Comparison of ENCODE assay signal across 18 mouse cellular contexts in the genomic region with DNA sequence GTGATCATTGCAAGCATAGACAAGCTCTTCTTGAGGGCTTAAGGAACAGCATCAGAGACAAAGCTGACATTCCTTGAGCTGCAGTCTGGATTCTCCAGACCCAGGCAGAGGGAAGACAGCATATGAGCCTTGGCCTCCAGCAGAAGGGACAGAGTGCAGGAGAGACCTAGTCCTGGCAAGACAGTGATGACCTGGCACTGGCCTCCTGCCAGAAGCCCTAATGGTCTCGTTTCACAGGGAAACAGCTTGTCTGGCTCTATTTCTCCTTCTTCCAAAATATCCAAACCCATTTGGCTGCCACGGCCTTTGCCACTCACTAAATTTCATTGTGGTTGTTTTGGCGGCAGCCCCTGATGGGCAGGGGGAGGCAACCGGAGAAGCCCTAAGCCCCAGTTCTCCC. TPM values are rescaled to one million over a fixed set of nuclear protein-coding genes. Genes with fewer than 3 reads are reported as not detected.
DNase-seq lines count a peak whose midpoint lies in the region; ATAC-seq and TF ChIP-seq lines count a peak whose summit lies in the region.
"Had no signal": no experiment of that assay in that cellular context is flagged by ENCODE, and none has a peak within 500 bp of the region (broad histone marks: within the 10 kb centered on the region; RNA-seq: fewer than 3 reads in every experiment).

No protein-coding gene starts in this region.

- ATAC-seq in hindbrain, postnatal 0 days: no peak
- ATAC-seq in kidney, embryonic 15.5 days (replicated peaks; ENCODE audit: low FRiP score): no peak
- ATAC-seq: forebrain, postnatal 0 days; lung, postnatal 0 days had no signal

- H3K4me2 ChIP-seq in hindbrain, postnatal 0 days (ENCODE audit: low read depth, low read length): no peak overlapping the region
- no peak overlapping the region for H3K4me2 ChIP-seq in kidney, embryonic 15.5 days
- H3K4me2 ChIP-seq: hindbrain, embryonic 15.5 days had no signal

- H3K27ac ChIP-seq in hindbrain, postnatal 0 days: no peak overlapping the region
- H3K27ac ChIP-seq in hindbrain, embryonic 10.5 days: no peak overlapping the region
- 0 out of 2 replicates have a peak overlapping the region, but pooled peaks have one; percentile 13 for H3K27ac ChIP-seq in kidney, embryonic 15.5 days
- H3K27ac ChIP-seq: hindbrain, embryonic 15.5 days; kidney, postnatal 0 days; liver, embryonic 14.5 days had no signal

- no peak overlapping the region for H3K4me3 ChIP-seq in hindbrain, postnatal 0 days (ENCODE audit: low read length)
- H3K4me3 ChIP-seq in hindbrain, embryonic 10.5 days: no peak overlapping the region
- H3K4me3 ChIP-seq in kidney, embryonic 15.5 days (replicated peaks): no peak overlapping the region
- H3K4me3 ChIP-seq: hindbrain, embryonic 15.5 days had no signal

- H3K36me3 ChIP-seq in hindbrain, postnatal 0 days (ENCODE audit: insufficient read depth, low read length): no peaks in the 10 kb centered on the region
- H3K36me3 ChIP-seq in hindbrain, embryonic 10.5 days: peaks cover 13% of the 10 kb centered on the region; the same call in 1 of the 2 replicates
- H3K36me3 ChIP-seq in kidney, embryonic 15.5 days: peaks cover 72% of the 10 kb centered on the region
- H3K36me3 ChIP-seq: G1E; hindbrain, embryonic 15.5 days had no signal

- no peak overlapping the region for H3K9ac ChIP-seq in hindbrain, postnatal 0 days (replicated peaks; ENCODE audit: low read length)
- no peak overlapping the region for H3K9ac ChIP-seq in kidney, embryonic 15.5 days
- H3K9ac ChIP-seq: forebrain, postnatal 0 days; hindbrain, embryonic 15.5 days; liver, embryonic 14.5 days had no signal

- H3K27me3 ChIP-seq in hindbrain, postnatal 0 days (ENCODE audit: insufficient read depth, low read length): no peaks in the 10 kb centered on the region
- H3K27me3 ChIP-seq in hindbrain, embryonic 10.5 days (ENCODE audit: insufficient read depth, poor library complexity, severe bottlenecking): peaks cover 21% of the 10 kb centered on the region
- H3K27me3 ChIP-seq in kidney, embryonic 15.5 days: peaks cover 3% of the 10 kb centered on the region; the same call in 1 of the 2 replicates
- H3K27me3 ChIP-seq: hindbrain, embryonic 15.5 days had no signal

- peaks cover 2% of the 10 kb centered on the region; the same call in 1 of the 2 replicates for H3K4me1 ChIP-seq in hindbrain, postnatal 0 days (ENCODE audit: insufficient read depth, low read length)
- peaks cover 19% of the 10 kb centered on the region for H3K4me1 ChIP-seq in hindbrain, embryonic 10.5 days (replicated peaks)
- peaks cover 42% of the 10 kb centered on the region for H3K4me1 ChIP-seq in kidney, embryonic 15.5 days

- DNase-seq in hindbrain, postnatal 0 days (ENCODE audit: low spot score): peak; percentile 30
- DNase-seq in hindbrain, embryonic 10.5 days (ENCODE audit: low spot score): no peak
- peak; percentile 14 for DNase-seq in NIH3T3 (ENCODE audit: low read depth)
- peak; percentile 5 for DNase-seq in cerebellum, adult 9-10 months
- no peak for DNase-seq in spleen, postnatal 4 days (ENCODE audit: low spot score in 2 of 2)
- DNase-seq in right cerebral cortex, adult 18-20 months: no peak
- DNase-seq: adrenal gland, postnatal 14 days; forebrain, postnatal 0 days had no signal

- no peak for TF ChIP-seq CTCF in hindbrain, postnatal 0 days (IDR thresholded peaks at IDR 0.05; ENCODE audit: low read depth)

- no peaks in the 10 kb centered on the region for H3K9me3 ChIP-seq in hindbrain, postnatal 0 days (ENCODE audit: low read length)
- H3K9me3 ChIP-seq in hindbrain, embryonic 10.5 days: no peaks in the 10 kb centered on the region
- no peaks in the 10 kb centered on the region for H3K9me3 ChIP-seq in kidney, embryonic 15.5 days (replicated peaks)
- H3K9me3 ChIP-seq: G1E; hindbrain, embryonic 15.5 days had no signal

- 52% methylated on average over 4 of the region's 4 CpGs for WGBS in hindbrain, postnatal 0 days
- WGBS in hindbrain, embryonic 10.5 days: 86% methylated on average over 4 of the region's 4 CpGs
- 40% methylated on average over 4 of the region's 4 CpGs for WGBS in kidney, embryonic 15.5 days

RNA-seq across cellular contexts. Expression of a gene that starts 36.1 kb away (rescaled TPM):
- total RNA-seq in hindbrain, postnatal 0 days (2014; rRNA removed): 8.1 and 9.0 TPM in 2 replicates
- polyA plus RNA-seq in hindbrain, postnatal 0 days (2015; fragmentation: Nextera tagmentation; extraction: Ambion mirVana): 9.6 and 11.2 TPM in 2 replicates
- 3.2 and 8.2 TPM in 2 replicates for polyA plus RNA-seq in hindbrain, embryonic 10.5 days (2016; fragmentation: Nextera tagmentation; extraction: Ambion mirVana)
- 34.6 and 36.9 TPM in 2 replicates for polyA plus RNA-seq in kidney, embryonic 15.5 days (2015; fragmentation: Nextera tagmentation; extraction: Ambion mirVana)
- total RNA-seq: adrenal gland, postnatal 14 days; gastrocnemius, adult 8-10 months; heart, adult 8-10 months; megakaryocyte, adult 5-6 weeks had no signal
- polyA plus RNA-seq: G1E; heart, postnatal 0 days; liver, embryonic 14.5 days; lung, postnatal 0 days had no signal

Comparison
In these comparisons a context has a peak if more than half of its experiments do, and no peak if none do; other contexts are left out.
1. DNase-seq: peak in hindbrain, postnatal 0 days (single experiment), NIH3T3 (single experiment) and cerebellum, adult 9-10 months (single experiment); none in hindbrain, embryonic 10.5 days (single experiment), spleen, postnatal 4 days (0 of 2) and right cerebral cortex, adult 18-20 months (single experiment).